27 mouse cellular contexts compared by ENCODE assay signal in genomic region chr3:57551210-57551609, GRCm38 (mm10). TPM values are rescaled to one million over a fixed set of nuclear protein-coding genes. Genes with fewer than 3 reads are reported as not detected.
A peak's percentile ranks its signal among the peaks of the same experiment; 100 is the strongest.
DNase-seq lines count a peak whose midpoint lies in the region; ATAC-seq and TF ChIP-seq lines count a peak whose summit lies in the region.
"Had no signal": no experiment of that assay in that cellular context is flagged by ENCODE, and none has a peak within 500 bp of the region (broad histone marks: within the 10 kb centered on the region; RNA-seq: fewer than 3 reads in every experiment).

No protein-coding gene starts in this region.

- H3K36me3 ChIP-seq in CH12.LX (replicated peaks in 1 of 2; ENCODE audit: control insufficient read depth in 1 of 2, insufficient read depth in 1 of 2, low read length in 1 of 2): peaks cover 0 to 3% of the 10 kb centered on the region in 2 experiments
- H3K36me3 ChIP-seq in embryonic facial prominence, embryonic 14.5 days (ENCODE audit: control insufficient read depth, insufficient read depth, low read length): no peaks in the 10 kb centered on the region
- H3K36me3 ChIP-seq: embryonic facial prominence, embryonic 13.5 days; forebrain, embryonic 10.5 days; G1E; heart, embryonic 12.5 days; heart, embryonic 15.5 days; hindbrain, embryonic 10.5 days; hindbrain, embryonic 13.5 days; intestine, embryonic 15.5 days had no signal

- TF ChIP-seq CTCF in gastrocnemius, adult 2 months (IDR thresholded peaks at IDR 0.05): no peak
- TF ChIP-seq CTCF in CH12.LX (conservative IDR thresholded peaks at IDR 0.05 in 1 of 2, IDR thresholded peaks at IDR 0.05 in 1 of 2; ENCODE audit: low read depth in 2 of 2, low read length in 2 of 2): no peak

- DNase-seq in gastrocnemius, adult 2 months: no peak
- DNase-seq in gastrocnemius, postnatal 10 days: no peak
- no peak for DNase-seq in CH12.LX (ENCODE audit: extremely low read depth)
- DNase-seq in embryonic facial prominence, embryonic 14.5 days (ENCODE audit: low spot score): peak; percentile 66
- no peak for DNase-seq in kidney, postnatal 36 days
- DNase-seq in testis, postnatal 14 days (ENCODE audit: low spot score): no peak
- DNase-seq: adrenal gland, postnatal 10 days; adrenal gland, postnatal 36 days; cerebellum, adult 18-20 months; cerebellum, adult 9-10 months; cerebellum, postnatal 14 days; gastrocnemius, postnatal 36 days; heart, postnatal 10 days; heart, postnatal 36 days had no signal

- no peaks in the 10 kb centered on the region for H3K27me3 ChIP-seq in CH12.LX (replicated peaks)
- H3K27me3 ChIP-seq in embryonic facial prominence, embryonic 14.5 days (replicated peaks; ENCODE audit: control insufficient read depth, insufficient read depth, low read length): no peaks in the 10 kb centered on the region
- H3K27me3 ChIP-seq: embryonic facial prominence, embryonic 13.5 days; forebrain, embryonic 13.5 days; heart, embryonic 12.5 days; heart, embryonic 15.5 days; hindbrain, embryonic 13.5 days; intestine, embryonic 15.5 days; Patski had no signal

- TF ChIP-seq RAD21 in CH12.LX (IDR thresholded peaks at IDR 0.05; ENCODE audit: low read depth, low read length): no peak

- peak overlapping the region; percentile 43; the same call in 1 of the 2 replicates for H3K9ac ChIP-seq in CH12.LX (ENCODE audit: insufficient read depth, low read depth)
- no peak overlapping the region for H3K9ac ChIP-seq in embryonic facial prominence, embryonic 14.5 days (ENCODE audit: low read depth, low read length)
- H3K9ac ChIP-seq: embryonic facial prominence, embryonic 13.5 days; forebrain, embryonic 13.5 days; heart, embryonic 12.5 days; heart, embryonic 15.5 days; hindbrain, embryonic 13.5 days; intestine, embryonic 15.5 days had no signal

- TF ChIP-seq EP300 in CH12.LX (IDR thresholded peaks at IDR 0.05; ENCODE audit: low read length): no peak

- in situ Hi-C loops in CH12.LX (cut with MboI; ENCODE audit: low pct_ligation_motif_present, low pct_unique_long_range_greater_than_20kb, low sequenced_read_pairs): no loop called here

- dilution Hi-C loops in CH12.LX (cut with MboI; ENCODE audit: extremely low pct_ligation_motif_present, extremely low pct_unique_long_range_greater_than_20kb, low sequenced_read_pairs): no loop called here

- H3K9me3 ChIP-seq in CH12.LX (replicated peaks; ENCODE audit: low read length): no peaks in the 10 kb centered on the region
- H3K9me3 ChIP-seq in embryonic facial prominence, embryonic 14.5 days (ENCODE audit: control insufficient read depth, low read length): no peaks in the 10 kb centered on the region
- H3K9me3 ChIP-seq: embryonic facial prominence, embryonic 13.5 days; forebrain, embryonic 10.5 days; forebrain, embryonic 13.5 days; heart, embryonic 12.5 days; heart, embryonic 15.5 days; hindbrain, embryonic 10.5 days; hindbrain, embryonic 13.5 days; intestine, embryonic 15.5 days had no signal

- no peak for TF ChIP-seq POLR2A in CH12.LX (IDR thresholded peaks at IDR 0.05; ENCODE audit: low read depth, low read length)

- H3K79me2 ChIP-seq in CH12.LX (replicated peaks; ENCODE audit: control insufficient read depth, extremely low read depth, insufficient read depth, poor library complexity, severe bottlenecking): peaks cover 22% of the 10 kb centered on the region

- peak overlapping the region; percentile 10; the same call in 1 of the 2 replicates for H3K27ac ChIP-seq in gastrocnemius, adult 2 months
- H3K27ac ChIP-seq in CH12.LX (ENCODE audit: insufficient read depth, low read depth): peak overlapping the region; percentile 97
- H3K27ac ChIP-seq in embryonic facial prominence, embryonic 14.5 days (replicated peaks; ENCODE audit: low read depth, low read length): no peak overlapping the region
- H3K27ac ChIP-seq: embryonic facial prominence, embryonic 13.5 days; forebrain, embryonic 10.5 days; forebrain, embryonic 13.5 days; heart, embryonic 15.5 days; hindbrain, embryonic 10.5 days; hindbrain, embryonic 13.5 days; intestine, embryonic 15.5 days had no signal

- 69% methylated on average over 2 of the region's 2 CpGs for WGBS in embryonic facial prominence, embryonic 14.5 days

- peak overlapping the region; percentile 70 for H3K4me2 ChIP-seq in CH12.LX (ENCODE audit: insufficient read depth, low read depth, poor library complexity, severe bottlenecking)
- H3K4me2 ChIP-seq in embryonic facial prominence, embryonic 14.5 days (ENCODE audit: low read depth, low read length): no peak overlapping the region
- H3K4me2 ChIP-seq: embryonic facial prominence, embryonic 13.5 days; forebrain, embryonic 13.5 days; heart, embryonic 12.5 days; heart, embryonic 15.5 days; hindbrain, embryonic 13.5 days; intestine, embryonic 15.5 days had no signal

- peaks cover 30 to 93% of the 10 kb centered on the region in 2 experiments for H3K4me1 ChIP-seq in CH12.LX (ENCODE audit: control insufficient read depth in 1 of 2, insufficient read depth in 2 of 2)
- peaks cover 4% of the 10 kb centered on the region; the same call in 1 of the 2 replicates for H3K4me1 ChIP-seq in embryonic facial prominence, embryonic 14.5 days (ENCODE audit: control insufficient read depth, insufficient read depth, low read length)
- H3K4me1 ChIP-seq: forebrain, embryonic 13.5 days; hindbrain, embryonic 13.5 days; intestine, embryonic 15.5 days had no signal

- H3K4me3 ChIP-seq in gastrocnemius, adult 2 months: no peak overlapping the region
- no peak overlapping the region for H3K4me3 ChIP-seq in CH12.LX (replicated peaks in 1 of 3; ENCODE audit: low read depth in 2 of 3, low read length in 2 of 3, poor library complexity in 1 of 3)
- H3K4me3 ChIP-seq in embryonic facial prominence, embryonic 14.5 days (ENCODE audit: low read depth, low read length): no peak overlapping the region
- H3K4me3 ChIP-seq: embryonic facial prominence, embryonic 13.5 days; forebrain, embryonic 10.5 days; forebrain, embryonic 13.5 days; heart, embryonic 12.5 days; heart, embryonic 15.5 days; hindbrain, embryonic 10.5 days; hindbrain, embryonic 13.5 days; intestine, embryonic 15.5 days had no signal

- intact Hi-C loops in gastrocnemius, adult 2 months (cut with DNase I): no loop called here

- no peak for ATAC-seq in embryonic facial prominence, embryonic 14.5 days (ENCODE audit: low read depth)
- ATAC-seq: forebrain, embryonic 13.5 days; forebrain, embryonic 16.5 days; hindbrain, embryonic 16.5 days; intestine, embryonic 15.5 days had no signal

TF ChIP-seq in CH12.LX, 34 proteins besides CTCF, POLR2A, EP300 and RAD21:
- no peak for TF ChIP-seq TBP (conservative IDR thresholded peaks at IDR 0.05; ENCODE audit: low read depth, low read length)
- no peak for TF ChIP-seq CHD2 (IDR thresholded peaks at IDR 0.05; ENCODE audit: low read length)
- no peak for TF ChIP-seq SMC3 (IDR thresholded peaks at IDR 0.05; ENCODE audit: low read depth, low read length)
- no peak for TF ChIP-seq GABPA (IDR thresholded peaks at IDR 0.05; ENCODE audit: insufficient replicate concordance, low read depth, low read length)
- TF ChIP-seq JUND (conservative IDR thresholded peaks at IDR 0.05; ENCODE audit: low read depth, low read length): no peak

RNA-seq across cellular contexts. Expression of gene Wwtr1, which starts 24.5 kb away (rescaled TPM):
- 10 to 100 TPM; 22.4 to 31.7 TPM for total RNA-seq in gastrocnemius, adult 2 months (2021)
- total RNA-seq in gastrocnemius, postnatal 10 days (2021): 10 to 100 TPM; 49.1 to 52.7 TPM
- total RNA-seq in CH12.LX (2012; rRNA removed) (8.3 and 12.8 TPM in 2 replicates), CH12.LX (2014; rRNA removed) (14.8 and 16.2 TPM in 2 replicates)
- polyA plus RNA-seq in CH12.LX (2012; ENCODE audit: insufficient read length, low read depth): 13.3 and 13.5 TPM in 2 replicates
- 30.2 and 30.9 TPM in 2 replicates for polyA plus RNA-seq in embryonic facial prominence, embryonic 14.5 days (2014; fragmentation: Nextera tagmentation; extraction: Ambion mirVana)
- total RNA-seq: granulocyte monocyte progenitor cell, adult 5-6 weeks had no signal
- polyA plus RNA-seq: G1E had no signal
